Mouse (Mus musculus) layer of hippocampus, postnatal 25 days (tissue): Measurements from ENCODE around the gene Mcemp1. TPM values are rescaled to one million over a fixed set of nuclear protein-coding genes. Genes with fewer than 3 reads are reported as not detected.
A peak's percentile ranks its signal among the peaks of the same experiment; 100 is the strongest.

Experiments used
- DNase-seq, 2 experiments: peaks; one replicate each; pipeline ENCODE4 v3.0.0; 2022; ENCODE audit warnings: mixed read lengths in 2 of 2, low spot score in 1 of 2; ENCODE audit errors: extremely low spot score in 1 of 2
- total RNA-seq, 2 experiments: library from RNA; stranded (reverse); gene quantifications; 2 replicates each; pipeline ENCODE4 v1.2.3; 2021

The Mcemp1 gene
- total RNA-seq, 2 experiments from 2014 or later, result not detected

DNA sequence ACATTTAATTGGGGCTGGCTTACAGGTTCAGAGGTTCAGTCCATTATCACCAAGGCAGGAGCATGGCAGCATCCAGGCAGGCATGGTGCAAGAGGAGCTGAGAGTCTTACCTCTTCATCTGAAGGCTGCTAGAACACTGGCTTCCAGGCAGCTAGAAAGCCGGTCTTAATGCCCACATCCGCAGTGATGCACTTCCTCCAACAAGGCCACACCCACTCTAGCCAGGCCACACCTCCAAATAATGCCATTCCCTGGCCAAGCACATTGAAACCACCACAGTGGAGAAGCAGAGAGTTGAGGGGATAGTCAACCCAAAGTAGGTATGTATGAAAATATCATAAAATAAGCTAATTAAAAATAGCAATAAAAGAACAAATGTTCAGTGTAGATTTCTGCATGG lies 4.8 kb downstream of the Mcemp1 start:
- no peak for DNase-seq

DNA sequence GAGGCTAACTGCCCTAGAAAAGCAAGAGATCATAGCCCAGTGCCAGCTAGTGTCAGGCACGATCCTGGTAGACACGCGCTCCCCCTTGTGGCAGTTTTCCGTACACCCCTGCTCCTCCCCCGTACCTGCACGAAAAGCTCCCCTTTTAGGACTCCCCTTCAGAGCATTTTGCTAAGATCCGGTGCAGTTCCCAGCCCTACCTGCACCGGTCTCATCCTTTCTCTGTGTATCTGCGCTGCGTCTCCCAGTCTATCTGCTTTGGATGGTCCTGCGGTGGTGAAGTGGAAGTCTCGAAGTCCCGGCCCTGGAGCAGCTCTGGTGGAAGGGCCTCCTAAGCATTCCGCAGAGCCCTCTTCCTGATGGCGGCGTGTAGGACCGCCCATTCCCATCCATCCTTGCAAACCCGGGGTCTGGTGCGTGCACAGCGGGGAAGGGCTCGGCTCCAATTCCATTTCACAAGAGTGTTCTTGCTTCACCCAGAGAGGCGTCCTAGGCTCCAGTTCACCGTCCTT lies 6.5 kb downstream of the Mcemp1 start, which contains the start of gene Fcor:
Gene Fcor (minus strand): TSS at position 383 of the 512 bp plus-strand sequence.
- DNase-seq, result peak; percentile 90 to 96

DNA sequence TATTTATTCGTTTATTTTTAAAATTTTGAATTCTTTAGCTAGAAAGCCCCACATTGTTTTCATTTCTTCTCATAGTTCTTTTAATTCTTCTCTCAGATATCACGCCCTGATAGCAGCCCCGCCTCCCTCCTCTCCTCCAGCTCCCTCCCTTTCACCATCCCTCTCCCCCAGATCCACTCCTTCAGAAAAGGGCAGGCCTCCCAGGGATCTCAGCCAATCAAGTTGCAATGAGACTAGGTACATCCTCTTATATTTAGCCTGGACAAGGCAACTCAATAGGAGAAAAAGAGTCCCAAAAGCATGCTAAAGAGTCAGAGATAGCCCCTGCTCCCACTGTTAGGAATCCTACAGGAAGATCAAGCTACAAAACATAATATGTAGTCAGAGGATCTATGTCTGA lies 9.1 kb downstream of the Mcemp1 start:
- DNase-seq, result no peak

DNA sequence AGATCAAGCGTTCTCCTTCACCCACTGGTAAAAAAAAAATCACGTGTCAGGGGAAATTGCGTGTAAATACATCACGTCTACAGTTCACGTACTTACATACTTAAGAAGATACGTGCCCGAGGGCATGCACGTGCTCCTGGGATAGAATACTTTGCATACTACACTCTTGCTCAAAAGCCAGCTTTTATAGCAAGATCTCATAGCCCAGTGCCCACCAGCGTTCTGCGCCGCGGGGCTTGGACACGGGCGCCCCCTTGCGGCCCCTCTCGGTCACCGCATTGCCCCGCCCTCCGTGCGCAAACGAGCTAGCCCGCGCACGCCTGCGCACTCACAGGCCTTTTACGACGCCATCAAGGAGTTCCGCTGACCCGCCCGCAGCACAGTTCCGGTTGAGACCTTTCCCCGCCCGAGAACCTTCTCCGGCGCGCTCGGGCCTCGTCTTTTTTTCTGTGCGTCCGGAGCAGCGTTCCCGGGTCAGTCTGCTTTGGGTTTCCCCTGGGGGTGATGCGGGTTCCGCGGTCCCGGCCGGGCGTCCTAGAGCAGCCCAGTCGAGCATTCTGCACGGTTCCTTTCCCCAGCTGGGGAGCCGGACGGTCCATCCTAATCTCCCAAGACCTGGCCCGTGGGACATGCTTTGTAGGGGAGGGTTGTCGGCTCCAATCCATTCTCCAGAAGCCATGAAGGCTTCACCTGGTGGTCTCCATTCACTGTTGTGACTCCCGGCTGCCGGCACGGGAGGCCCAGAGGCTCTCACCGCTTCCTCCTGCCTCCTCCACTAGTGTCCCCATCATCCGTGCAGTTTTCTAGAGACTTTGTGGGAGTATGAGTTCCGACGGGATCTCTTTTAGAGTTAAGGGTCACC lies 10.8 kb downstream of the Mcemp1 start, which contains the start of gene Trappc5:
Gene Trappc5 (plus strand): TSS at position 169 of the 862 bp plus-strand sequence.
- DNase-seq, result peak; percentile 94 to 97

DNA sequence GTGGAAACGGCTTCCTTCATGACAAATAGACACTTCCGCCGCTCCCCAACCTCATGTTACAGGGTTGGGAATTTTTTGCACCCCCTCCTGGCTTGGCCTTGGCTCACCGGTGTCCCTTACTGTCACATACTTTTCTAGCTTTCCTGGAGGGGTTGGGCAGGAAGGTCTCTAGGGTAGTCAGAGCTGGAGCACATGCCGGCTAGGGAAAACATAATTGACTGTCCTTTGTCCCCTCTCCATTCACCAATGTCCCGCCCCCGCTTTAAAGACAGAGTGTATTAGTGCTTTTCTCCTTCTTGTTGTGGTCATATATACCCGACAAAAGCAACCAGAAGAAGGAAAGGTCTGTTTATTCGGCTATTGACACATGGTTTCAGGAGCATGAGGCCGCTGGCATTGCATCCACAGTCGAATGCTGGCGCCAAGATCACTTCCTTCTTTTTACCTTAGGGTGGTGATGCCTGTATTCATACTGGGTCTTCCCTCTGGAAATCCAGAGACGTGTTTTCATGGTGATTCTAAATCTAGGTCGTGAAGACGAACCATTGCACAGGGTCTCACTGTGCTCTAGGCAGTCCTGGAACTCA lies 11.5 kb downstream of the Mcemp1 start:
- DNase-seq, result no peak

DNA sequence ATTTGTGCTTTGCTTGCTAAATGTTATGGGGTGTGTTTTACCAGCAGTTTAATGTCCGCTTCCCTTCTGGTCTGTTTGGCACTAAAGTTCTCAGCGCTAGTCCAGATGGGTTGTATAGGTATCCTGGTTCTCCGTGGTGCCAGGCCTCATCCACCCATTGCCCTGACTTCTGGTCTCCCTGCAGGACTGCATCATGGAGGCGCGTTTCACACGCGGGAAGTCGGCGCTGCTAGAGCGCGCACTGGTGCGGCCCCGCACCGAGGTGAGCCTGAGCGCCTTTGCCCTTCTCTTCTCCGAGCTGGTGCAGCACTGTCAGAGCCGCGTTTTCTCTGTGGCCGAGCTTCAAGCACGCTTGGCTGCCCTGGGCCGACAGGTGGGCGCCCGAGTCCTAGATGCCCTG lies 13.3 kb downstream of the Mcemp1 start:
- DNase-seq, result no peak

DNA sequence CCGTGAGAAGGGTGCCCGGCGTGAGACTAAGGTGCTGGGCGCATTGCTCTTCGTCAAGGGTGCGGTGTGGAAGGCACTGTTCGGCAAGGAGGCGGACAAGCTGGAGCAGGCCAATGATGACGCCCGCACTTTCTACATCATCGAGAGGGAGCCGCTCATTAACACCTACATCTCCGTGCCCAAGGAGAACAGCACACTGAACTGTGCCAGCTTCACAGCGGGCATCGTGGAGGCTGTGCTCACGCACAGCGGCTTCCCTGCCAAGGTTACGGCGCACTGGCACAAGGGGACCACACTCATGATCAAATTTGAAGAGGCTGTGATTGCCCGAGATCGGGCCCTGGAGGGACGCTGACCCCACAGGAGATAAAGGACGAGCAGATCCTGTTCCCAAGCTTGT lies 13.7 kb downstream of the Mcemp1 start:
- DNase-seq, result no peak

DNA sequence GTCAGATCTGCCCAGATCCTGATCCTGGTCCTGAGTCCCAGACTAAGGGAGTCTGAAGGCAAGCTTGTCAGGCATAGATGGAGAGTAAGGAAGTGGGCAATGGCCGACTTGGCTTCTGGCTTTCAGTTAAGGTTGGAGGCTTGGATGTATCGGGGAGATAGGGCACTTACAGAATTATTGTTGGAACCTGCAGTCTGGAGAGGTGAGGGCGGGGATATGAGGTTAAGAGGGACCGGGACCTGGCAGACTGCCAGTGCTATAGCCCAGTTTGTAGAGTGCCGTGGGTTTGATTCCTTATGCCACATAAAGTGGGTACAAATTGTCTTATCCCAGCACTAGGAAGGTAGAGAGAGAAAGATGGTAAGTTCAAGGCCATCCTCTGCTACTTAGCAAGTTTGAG lies 14.1 kb downstream of the Mcemp1 start:
- no peak for DNase-seq

DNA sequence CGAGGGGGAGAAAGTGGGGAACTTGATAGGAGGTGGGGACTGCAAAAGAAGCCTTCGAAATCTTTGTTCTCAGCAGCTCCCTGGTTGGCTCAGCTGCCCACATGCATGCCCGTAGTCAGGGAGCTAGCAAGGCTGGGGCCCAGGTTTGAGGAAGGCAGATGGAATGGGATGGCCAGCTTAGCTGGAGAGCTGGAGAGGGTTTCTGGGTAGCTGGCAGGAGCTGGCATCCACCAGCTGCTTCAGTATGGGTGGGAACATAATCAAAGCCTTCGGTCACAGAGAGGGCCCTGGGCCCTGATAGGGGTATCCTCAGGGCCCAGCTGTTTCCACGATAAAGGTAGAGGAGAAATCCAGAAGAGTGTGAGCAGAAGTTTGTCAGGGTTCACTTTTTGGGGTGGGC lies 16.9 kb downstream of the Mcemp1 start:
- DNase-seq, result no peak

DNA sequence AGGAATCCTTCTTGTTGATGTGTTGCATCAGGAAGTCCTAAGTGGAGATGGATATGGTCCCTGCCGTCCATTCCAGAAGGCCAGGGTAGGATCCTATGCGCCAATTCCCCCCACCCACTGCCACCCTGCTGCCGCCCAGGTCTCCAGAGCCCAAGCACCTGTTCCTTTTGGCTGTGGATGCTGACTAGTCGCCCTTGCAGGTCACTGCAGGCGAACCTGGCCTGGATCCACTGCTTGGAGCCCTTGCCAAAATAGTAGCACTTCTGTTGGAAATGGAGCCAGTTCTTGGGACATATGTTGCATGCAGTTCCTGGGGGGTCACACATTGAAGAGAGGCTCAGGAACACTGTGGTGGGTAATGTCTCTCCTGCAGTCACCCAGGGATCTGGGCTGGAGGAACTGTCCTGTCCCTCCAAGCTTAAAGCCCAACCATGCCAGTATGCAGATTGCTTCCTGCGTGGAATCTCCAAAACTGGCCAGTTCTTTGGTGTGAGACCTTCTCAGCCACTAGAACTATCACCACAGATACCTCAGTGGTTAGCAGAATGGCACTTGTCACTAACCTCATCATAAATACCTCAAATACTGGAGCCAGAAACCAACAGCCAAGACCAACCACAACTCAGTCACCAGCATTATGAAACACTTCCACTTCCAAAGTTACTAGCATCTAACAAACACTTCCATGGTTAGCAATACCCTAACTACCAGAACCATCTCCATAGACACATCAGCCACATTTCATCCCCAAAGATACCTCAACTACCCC lies 18.0 kb downstream of the Mcemp1 start:
- no peak for DNase-seq

DNA sequence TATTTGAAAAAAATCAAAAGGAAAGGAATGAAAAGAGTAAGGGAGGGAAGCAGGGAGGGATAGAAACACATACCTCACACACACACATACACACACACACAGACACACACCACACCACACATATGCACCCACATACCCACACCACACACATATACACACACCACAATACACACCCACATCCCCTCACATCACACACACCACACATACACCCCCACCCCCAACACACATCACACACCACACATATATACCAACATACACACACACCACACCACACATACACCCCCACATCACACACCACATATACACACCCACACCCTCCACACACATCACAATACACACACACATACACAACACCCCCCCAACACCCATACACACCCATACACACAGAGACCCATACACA lies 19.0 kb downstream of the Mcemp1 start:
- no peak for DNase-seq

DNA sequence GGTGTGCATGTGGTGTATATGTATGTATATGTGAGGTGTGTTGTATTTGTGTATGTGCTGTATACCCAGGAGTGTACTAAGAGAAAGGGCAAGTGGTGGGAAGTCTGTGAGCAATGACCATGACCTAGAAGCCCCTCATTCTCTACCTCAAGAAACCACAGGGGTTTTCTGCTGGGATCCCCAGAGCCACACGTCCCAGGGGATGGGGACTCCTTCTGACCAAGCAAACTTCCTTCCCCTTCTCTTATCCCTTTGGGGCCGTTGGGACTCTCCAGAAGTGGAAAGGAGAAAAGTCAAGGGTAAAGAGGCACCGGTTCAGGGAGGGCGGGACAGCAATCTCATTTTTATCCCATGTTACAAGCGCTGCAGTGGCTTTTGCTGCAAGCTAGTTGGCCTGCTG lies 19.9 kb downstream of the Mcemp1 start:
- no peak for DNase-seq

DNA sequence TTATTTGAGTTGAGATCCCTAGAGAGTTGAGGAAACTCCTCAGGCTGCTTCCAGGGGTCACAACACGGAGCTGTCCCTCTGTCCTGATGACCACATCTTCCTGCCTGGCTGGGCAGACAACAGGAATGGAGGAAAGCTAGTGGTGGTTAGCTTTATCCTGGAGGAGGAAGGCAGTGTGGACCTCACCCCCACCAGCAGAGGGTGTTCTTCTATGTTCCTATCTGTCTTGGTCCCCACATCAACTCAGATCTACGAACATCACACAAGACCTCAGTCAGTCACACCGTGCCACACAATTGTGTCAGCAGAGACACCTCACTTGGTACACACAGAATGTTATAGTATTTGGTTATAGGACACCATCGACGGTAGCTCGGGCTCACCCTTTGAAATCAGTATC lies 22.0 kb downstream of the Mcemp1 start:
- DNase-seq, result no peak

DNA sequence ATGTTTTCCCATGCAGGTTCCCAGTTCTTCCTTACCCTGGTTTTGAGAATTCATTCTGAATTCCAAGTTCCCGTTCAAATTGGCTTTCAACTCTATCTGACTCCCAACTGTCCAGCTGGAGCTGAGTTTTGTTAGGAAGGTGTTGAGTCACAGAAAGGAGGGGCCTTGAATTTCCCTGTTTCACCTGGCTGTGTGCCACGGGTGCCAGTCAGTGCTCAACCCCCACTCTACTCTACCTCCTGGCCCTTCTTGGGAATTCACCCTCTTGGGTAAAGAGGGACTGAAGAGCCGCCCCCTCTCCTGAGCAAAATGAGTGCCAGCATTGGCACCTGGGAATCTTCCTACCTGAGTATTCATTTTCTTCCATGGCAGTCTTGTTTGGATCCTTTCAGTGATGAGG lies 25.2 kb downstream of the Mcemp1 start:
- no peak for DNase-seq

DNA sequence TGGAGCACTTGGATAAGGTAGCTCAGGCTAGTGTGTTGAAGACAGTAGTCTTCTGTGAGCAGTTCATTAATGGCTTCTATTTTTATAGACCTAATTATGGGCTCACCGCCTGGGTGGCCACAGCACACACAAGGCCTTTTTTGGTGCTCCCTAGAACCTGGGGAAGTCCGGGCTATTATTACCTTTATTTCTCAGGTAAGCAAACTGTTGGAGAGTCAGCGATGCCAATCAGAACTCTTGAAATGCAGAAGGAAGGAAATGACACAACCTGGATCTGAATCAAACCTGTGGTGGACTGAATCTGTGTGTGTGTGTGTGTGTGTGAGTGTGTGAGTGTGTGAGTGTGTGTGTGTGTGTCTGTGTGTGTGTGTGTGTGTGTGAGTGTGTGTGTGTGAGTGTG lies 28.6 kb downstream of the Mcemp1 start, which contains the start of gene Fcer2a:
Gene Fcer2a (minus strand): TSS at position 55 of the 400 bp plus-strand sequence.
- no peak for DNase-seq

DNA sequence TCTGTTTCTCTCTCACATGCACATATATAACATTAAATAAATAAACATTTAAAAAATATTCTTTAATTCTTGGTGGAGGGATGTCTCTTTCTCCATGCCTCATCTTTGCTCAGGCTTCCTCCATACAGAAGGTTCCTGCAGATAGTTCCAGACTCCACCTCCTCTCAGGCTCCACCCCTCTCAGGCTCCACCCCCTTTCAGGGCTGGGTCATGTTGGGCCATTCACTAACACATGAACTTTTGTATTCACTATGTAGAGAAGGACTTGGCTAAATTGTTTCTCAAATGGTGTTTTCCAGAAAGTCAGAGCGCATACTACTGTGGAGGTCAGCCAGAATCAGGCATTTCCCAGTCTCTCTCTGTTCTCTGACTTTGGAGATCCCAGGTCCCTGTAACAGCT lies 35.9 kb downstream of the Mcemp1 start:
- no peak for DNase-seq

DNA sequence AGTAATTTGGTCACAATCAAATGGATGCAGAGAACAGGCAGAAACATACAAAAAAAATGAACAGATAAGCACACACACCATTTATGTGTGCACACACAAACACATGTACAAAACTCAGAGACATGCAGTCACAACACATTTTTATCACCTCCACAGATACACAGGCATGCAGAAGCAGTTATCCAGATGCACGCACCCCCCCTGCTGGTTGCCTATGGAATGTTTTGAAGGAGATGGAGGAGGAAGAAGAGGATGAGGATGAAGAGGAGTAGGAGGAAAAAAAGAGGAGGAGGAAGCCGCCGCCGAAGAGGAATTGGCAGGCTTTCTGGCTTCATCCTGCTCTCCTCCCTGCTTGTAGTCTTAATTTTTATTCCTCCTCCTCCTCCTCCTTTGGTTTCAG lies 40.2 kb downstream of the Mcemp1 start:
- DNase-seq, result peak in 1 of 2 experiments; percentile 46

DNA sequence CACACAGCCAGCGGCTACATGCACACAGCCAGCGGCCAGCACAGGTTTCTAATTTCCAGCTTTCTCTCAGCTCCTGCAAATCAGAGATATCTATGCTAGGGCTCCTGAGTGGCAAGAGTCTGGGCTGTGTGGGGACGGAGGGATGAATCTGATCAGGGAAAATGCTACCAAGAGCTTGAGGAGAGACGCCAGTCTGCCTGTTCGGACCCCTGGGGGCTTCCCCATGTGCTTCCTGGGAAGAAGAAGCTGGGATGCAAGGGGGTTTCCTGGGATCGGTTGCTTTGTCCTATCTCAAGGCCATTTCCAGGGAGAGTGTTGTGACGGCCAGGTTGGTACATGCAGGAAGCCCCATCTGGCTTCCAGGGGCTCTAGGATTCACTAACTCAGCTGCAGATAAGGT lies 42.1 kb downstream of the Mcemp1 start:
- no peak for DNase-seq

DNA sequence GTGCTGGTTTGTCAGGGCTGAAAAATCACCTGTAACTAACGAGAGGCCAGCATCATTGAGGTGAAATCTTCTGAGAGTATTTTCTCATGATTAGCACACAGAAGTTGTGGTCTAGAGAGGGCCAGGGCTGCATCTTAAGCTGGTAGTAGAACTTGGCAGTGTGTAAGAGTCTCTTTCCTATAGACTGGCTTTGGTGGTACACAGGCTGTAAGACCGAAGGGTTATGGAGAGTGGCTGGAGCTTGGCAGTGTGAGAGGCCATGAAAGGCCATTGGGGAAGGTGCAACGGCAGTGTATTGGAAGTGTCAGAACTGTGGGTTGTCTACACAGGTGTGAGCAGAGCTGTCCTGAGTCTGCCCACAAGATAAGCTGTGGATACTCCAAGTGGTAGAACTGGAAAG lies 44.8 kb downstream of the Mcemp1 start:
- no peak for DNase-seq

DNA sequence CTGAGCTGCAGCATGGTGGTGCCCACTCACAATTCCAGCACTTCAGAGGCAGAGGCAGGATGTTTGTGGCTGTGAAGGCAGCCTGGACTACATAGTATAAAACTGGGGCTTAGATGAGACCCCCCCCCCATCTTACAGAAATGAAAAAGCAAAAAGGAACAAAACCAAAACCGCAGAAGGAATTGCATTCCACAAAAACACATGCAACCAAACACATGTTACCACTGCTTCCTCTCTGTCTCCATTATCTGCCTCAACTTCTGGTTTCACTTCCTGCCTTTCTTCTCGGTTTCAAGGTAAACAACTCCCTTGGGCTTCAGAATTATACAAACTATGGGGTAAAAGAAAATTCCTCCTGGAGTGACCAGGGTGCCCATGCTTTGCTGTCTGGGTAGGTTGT lies 46.1 kb downstream of the Mcemp1 start:
- DNase-seq, result no peak
